Mouse (Mus musculus) liver, embryonic 16.5 days (tissue): ENCODE data around the gene Myd88. TPM values are rescaled to one million over a fixed set of nuclear protein-coding genes. Genes with fewer than 3 reads are reported as not detected.

Source experiments
- ATAC-seq: fragments of 200-750 bp; cut with Nextera tagmentation; 2 replicates; pipeline ENCODE4 v1.8.0; 2017; ENCODE audit warnings: low read depth, mild to moderate bottlenecking, moderate number of reproducible peaks, moderate library complexity
- H3K27ac ChIP-seq: fragments of 300-500 bp; sonication (generic); 2 replicates; pipeline ENCODE4 v1.5.1; 2014; ENCODE audit warnings: mild to moderate bottlenecking, low read length
- H3K27me3 ChIP-seq: fragments of 300-500 bp; sonication (generic); 2 replicates; pipeline ENCODE4 v1.6.1; 2014; ENCODE audit warnings: low read depth, low read length, mixed read lengths; ENCODE audit not compliant: control insufficient read depth, insufficient read depth
- H3K36me3 ChIP-seq: fragments of 300-500 bp; sonication (generic); 2 replicates; pipeline ENCODE4 v1.6.1; 2014; ENCODE audit warnings: mild to moderate bottlenecking; ENCODE audit not compliant: control insufficient read depth, insufficient read depth
- H3K4me1 ChIP-seq: fragments of 300-500 bp; sonication (generic); 2 replicates; pipeline ENCODE4 v1.6.1; 2014; ENCODE audit warnings: low read depth, low read length, mixed read lengths; ENCODE audit not compliant: control insufficient read depth
- H3K4me2 ChIP-seq: fragments of 300-500 bp; sonication (generic); 2 replicates; pipeline ENCODE4 v1.6.1; 2014; ENCODE audit warnings: low read depth, low read length, mixed read lengths
- H3K4me3 ChIP-seq: fragments of 300-500 bp; sonication (generic); 2 replicates; pipeline ENCODE4 v1.5.1; 2014; ENCODE audit warnings: low read depth, mild to moderate bottlenecking, low read length
- H3K9ac ChIP-seq: fragments of 300-500 bp; sonication (generic); 2 replicates; pipeline ENCODE4 v1.6.1; 2014; ENCODE audit warnings: low read depth, low read length
- H3K9me3 ChIP-seq: fragments of 300-500 bp; sonication (generic); replicated peaks from 2 replicates; pipeline ENCODE4 v1.6.1; 2016; ENCODE audit warnings: low read length; ENCODE audit not compliant: control insufficient read depth
- WGBS: fragments of 180-500 bp; shearing (Covaris S2); extraction: QIAGEN DNeasy Blood & Tissue Kit; methylation state at CpG from one replicate; pipeline ENCODE4 v1.1.7; 2014; ENCODE audit not compliant: insufficient replicate concordance; 5-methylcytosine and 5-hydroxymethylcytosine counted together
- polyA plus RNA-seq: library from polyadenylated mRNA; unstranded; fragments of >200 nt; fragmentation: Nextera tagmentation; extraction: Ambion mirVana; gene quantifications from 2 replicates; pipeline ENCODE4 v1.2.1, GENCODE M21; 2015

The Myd88 gene
- polyA plus RNA-seq, 1 experiment from 2014 or later = 14.7 TPM

- 68% methylated on average over 3 of the region's 3 CpGs for WGBS
- Histone ChIP-seq H3K4me1 (no peaks in the 10 kb centered on the region), H3K27me3 (no peaks in the 10 kb centered on the region), H3K4me3 (no peak overlapping the region), H3K36me3 (no peaks in the 10 kb centered on the region), H3K4me2 (no peak overlapping the region), H3K27ac (no peak overlapping the region), H3K9me3 (no peaks in the 10 kb centered on the region), H3K9ac (no peak overlapping the region)
- no peak for ATAC-seq
These were observed 27.2 kb upstream of the Myd88 start for GRCm38 (mm10) chr9:119368367-119368766.

GRCm38 (mm10) chr9:119365284-119365683 lies 24.1 kb upstream of the Myd88 start, which contains the start of gene Slc22a14:
Gene Slc22a14 (minus strand): TSS chr9:119365553.
- 32% methylated on average over 7 of the region's 7 CpGs for WGBS
- Histone ChIP-seq H3K4me1 (no peaks in the 10 kb centered on the region), H3K9me3 (no peaks in the 10 kb centered on the region), H3K4me3 (no peak within 1 kb of the TSS), H3K27me3 (no peaks in the 10 kb centered on the region), H3K36me3 (no peaks in the 10 kb centered on the region), H3K4me2 (no peak within 1 kb of the TSS), H3K9ac (no peak within 1 kb of the TSS), H3K27ac (no peak within 1 kb of the TSS)
- no peak for ATAC-seq

DNA sequence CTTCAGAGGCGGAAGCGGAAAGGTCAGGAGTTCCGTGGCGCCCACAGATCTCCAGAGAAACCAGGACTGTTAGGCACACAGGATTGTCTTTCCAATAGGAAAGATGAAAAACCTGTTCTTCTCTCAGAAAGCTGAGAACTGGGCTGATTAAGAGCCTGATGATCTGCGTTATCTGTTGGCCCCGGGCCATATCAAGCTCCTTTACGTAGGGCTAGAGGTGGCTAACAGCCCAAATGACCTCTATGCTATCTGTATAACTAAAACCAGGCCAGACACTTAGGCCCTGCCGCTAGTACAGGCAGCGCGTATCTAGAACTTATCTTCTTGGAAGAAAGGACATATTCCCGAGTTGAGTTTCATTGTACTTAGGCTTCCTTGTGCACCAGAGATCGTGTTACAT lies 22.0 kb upstream of the Myd88 start:
- WGBS = 81% methylated on average over 12 of the region's 12 CpGs
- ATAC-seq = no peak
- Histone ChIP-seq H3K9me3 (no peaks in the 10 kb centered on the region), H3K4me2 (no peak overlapping the region), H3K36me3 (no peaks in the 10 kb centered on the region), H3K27me3 (no peaks in the 10 kb centered on the region), H3K9ac (no peak overlapping the region), H3K4me3 (no peak overlapping the region), H3K27ac (no peak overlapping the region), H3K4me1 (peaks cover under 1% of the 10 kb centered on the region; the same call in 1 of the 2 replicates)

- Histone ChIP-seq H3K9ac (no peak overlapping the region), H3K27me3 (no peaks in the 10 kb centered on the region)
These were observed 20.2 kb upstream of the Myd88 start for GRCm38 (mm10) chr9:119361416-119361815.

GRCm38 (mm10) chr9:119358058-119358429 lies 16.8 kb upstream of the Myd88 start:
- peak overlapping the region; percentile 76 for H3K4me3 ChIP-seq
- WGBS = 39% methylated on average over 9 of the region's 9 CpGs
- no peak overlapping the region for H3K27ac ChIP-seq

More at GRCm38 (mm10) chr9:119361416-119361815, 20.2 kb upstream of the Myd88 start:
- Histone ChIP-seq H3K4me1 (peaks cover 6% of the 10 kb centered on the region), H3K36me3 (no peaks in the 10 kb centered on the region), H3K4me2 (no peak overlapping the region), H3K9me3 (no peaks in the 10 kb centered on the region), H3K4me3 (no peak overlapping the region), H3K27ac (no peak overlapping the region)
- ATAC-seq = no peak
- 70% methylated on average over 5 of the region's 5 CpGs for WGBS

DNA sequence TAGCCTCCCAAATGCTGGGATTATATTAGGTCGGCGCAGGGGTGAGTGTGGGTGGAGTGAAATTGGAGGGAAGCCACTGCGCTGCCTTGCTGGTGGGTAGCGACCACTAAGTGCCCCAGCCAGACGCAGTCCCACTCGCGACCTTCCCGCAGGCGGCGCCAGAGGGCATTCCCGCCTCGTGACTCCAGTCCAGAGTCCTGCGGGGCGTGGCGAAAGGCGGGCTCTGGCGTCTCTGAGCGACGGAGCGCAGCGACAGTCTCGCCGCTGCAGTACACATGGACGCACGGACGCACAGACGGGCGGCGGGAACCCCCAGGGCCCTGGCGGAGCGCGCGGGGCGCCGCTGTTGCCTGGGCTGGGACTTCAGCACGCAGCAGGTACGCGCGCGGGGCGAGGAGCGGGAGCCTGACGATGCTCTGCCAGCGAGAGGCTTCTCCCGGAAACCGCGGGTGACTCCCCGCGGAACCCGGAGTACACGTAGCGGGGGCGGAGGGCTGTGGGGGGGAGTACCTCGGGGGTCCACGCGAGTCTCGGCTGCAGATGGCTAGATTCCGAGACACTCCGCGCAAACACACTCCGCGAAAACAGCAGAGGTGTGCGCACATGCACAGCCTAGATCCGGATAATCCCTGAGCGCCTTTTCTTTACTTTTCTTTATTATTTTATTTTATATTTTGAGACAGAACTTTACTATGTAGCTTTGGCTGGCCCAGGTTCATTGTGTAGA lies 16.3 kb upstream of the Myd88 start, which contains the start of gene Xylb:
Gene Xylb, plus strand, starts transcription at position 51 of the 727 bp plus-strand sequence.
- peaks cover 6% of the 10 kb centered on the region for H3K4me1 ChIP-seq
- H3K27ac ChIP-seq = no peak within 1 kb of the TSS
- 3% methylated on average over 65 of the region's 65 CpGs for WGBS
- H3K9me3 ChIP-seq = no peaks in the 10 kb centered on the region
- ATAC-seq = peak; percentile 93
- H3K9ac ChIP-seq = peak within 1 kb of the TSS; percentile 76
- H3K4me2 ChIP-seq = peak within 1 kb of the TSS; percentile 94
- H3K4me3 ChIP-seq = peak within 1 kb of the TSS; percentile 76
- no peaks in the 10 kb centered on the region for H3K27me3 ChIP-seq
- no peaks in the 10 kb centered on the region for H3K36me3 ChIP-seq

More at GRCm38 (mm10) chr9:119358058-119358429, 16.8 kb upstream of the Myd88 start:
- peaks cover 6% of the 10 kb centered on the region for H3K4me1 ChIP-seq
- no peaks in the 10 kb centered on the region for H3K9me3 ChIP-seq
- H3K4me2 ChIP-seq = peak overlapping the region; percentile 94
- H3K9ac ChIP-seq = peak overlapping the region; percentile 76
- no peaks in the 10 kb centered on the region for H3K36me3 ChIP-seq
- H3K27me3 ChIP-seq = no peaks in the 10 kb centered on the region
- ATAC-seq = no peak

DNA sequence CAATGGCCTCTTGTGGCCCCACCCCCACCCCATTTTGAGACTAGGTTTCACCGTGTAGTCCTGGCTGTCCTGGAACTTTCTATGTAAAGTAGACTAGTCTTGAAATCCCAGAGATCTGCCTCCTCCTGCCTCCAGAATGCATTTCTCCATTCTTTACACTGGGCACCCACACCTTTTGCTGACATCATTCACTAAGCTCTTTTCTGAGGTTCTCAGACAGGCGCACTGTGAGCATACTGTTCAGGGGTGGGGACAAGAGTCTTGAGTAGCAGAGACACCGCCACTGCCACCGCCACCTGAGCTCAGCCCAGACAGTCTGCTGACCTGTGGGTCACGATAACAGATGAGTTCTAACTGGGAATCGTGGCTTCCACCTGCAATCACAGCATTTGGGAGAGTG lies 14.7 kb upstream of the Myd88 start:
- Histone ChIP-seq H3K4me3 (no peak overlapping the region), H3K27ac (no peak overlapping the region), H3K4me1 (peaks cover 6% of the 10 kb centered on the region), H3K9ac (no peak overlapping the region), H3K4me2 (no peak overlapping the region), H3K27me3 (no peaks in the 10 kb centered on the region), H3K9me3 (no peaks in the 10 kb centered on the region), H3K36me3 (no peaks in the 10 kb centered on the region)
- WGBS = 66% methylated on average over 6 of the region's 6 CpGs
- ATAC-seq = no peak

GRCm38 (mm10) chr9:119353926-119354325 lies 12.7 kb upstream of the Myd88 start:
- no peaks in the 10 kb centered on the region for H3K36me3 ChIP-seq
- no peak overlapping the region for H3K4me3 ChIP-seq
- no peak overlapping the region for H3K9ac ChIP-seq
- H3K27ac ChIP-seq = no peak overlapping the region
- H3K9me3 ChIP-seq = no peaks in the 10 kb centered on the region
- H3K4me1 ChIP-seq = peaks cover 6% of the 10 kb centered on the region
- no peak overlapping the region for H3K4me2 ChIP-seq
- H3K27me3 ChIP-seq = no peaks in the 10 kb centered on the region
- 48% methylated on average over 6 of the region's 6 CpGs for WGBS
- no peak for ATAC-seq

- H3K9me3 ChIP-seq = no peaks in the 10 kb centered on the region
- H3K27me3 ChIP-seq = no peaks in the 10 kb centered on the region
- peak; percentile 75 for ATAC-seq
- H3K9ac ChIP-seq = no peak overlapping the region
- no peak overlapping the region for H3K4me2 ChIP-seq
- no peak overlapping the region for H3K4me3 ChIP-seq
- 24% methylated on average over 4 of the region's 4 CpGs for WGBS
- no peaks in the 10 kb centered on the region for H3K4me1 ChIP-seq
- H3K36me3 ChIP-seq = peaks cover 2% of the 10 kb centered on the region; the same call in 1 of the 2 replicates
- no peak overlapping the region for H3K27ac ChIP-seq
These were observed 10.8 kb upstream of the Myd88 start for GRCm38 (mm10) chr9:119352060-119352459.
